Mouse (Mus musculus) layer of hippocampus, postnatal 10 days (tissue): ENCODE results near the gene Gm17304. TPM values are rescaled to one million over a fixed set of nuclear protein-coding genes. Genes with fewer than 3 reads are reported as not detected.

Experiments used
- DNase-seq, 2 experiments: peaks; one replicate each; pipeline ENCODE4 v3.0.0; 2021; ENCODE audit warnings: low spot score in 2 of 2
- total RNA-seq, 2 experiments: library from RNA; stranded (reverse); gene quantifications; 2 replicates each; pipeline ENCODE4 v1.2.3; 2021

Gene Gm17304
- total RNA-seq, 2 experiments from 2014 or later, result not detected

DNA sequence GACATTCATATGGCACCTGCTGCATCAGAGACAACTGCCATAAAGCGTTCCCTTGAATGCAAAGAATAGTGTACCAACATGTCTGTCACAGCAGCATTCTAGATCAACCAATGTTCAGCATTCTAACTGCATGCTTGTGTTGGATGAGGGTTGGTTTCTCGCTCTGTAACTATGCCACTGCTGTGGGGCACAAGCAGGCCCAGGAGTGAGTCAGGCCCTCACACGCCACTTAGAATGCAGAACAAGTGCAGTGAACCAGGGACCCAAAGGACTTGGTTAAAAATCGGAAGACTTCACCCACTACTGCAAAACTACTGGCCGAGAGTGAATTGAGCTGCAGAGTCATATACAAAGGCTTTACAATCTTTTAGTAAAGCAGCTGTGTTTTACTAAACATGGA lies 13.3 kb downstream of the Gm17304 start:
- DNase-seq, result no peak

DNA sequence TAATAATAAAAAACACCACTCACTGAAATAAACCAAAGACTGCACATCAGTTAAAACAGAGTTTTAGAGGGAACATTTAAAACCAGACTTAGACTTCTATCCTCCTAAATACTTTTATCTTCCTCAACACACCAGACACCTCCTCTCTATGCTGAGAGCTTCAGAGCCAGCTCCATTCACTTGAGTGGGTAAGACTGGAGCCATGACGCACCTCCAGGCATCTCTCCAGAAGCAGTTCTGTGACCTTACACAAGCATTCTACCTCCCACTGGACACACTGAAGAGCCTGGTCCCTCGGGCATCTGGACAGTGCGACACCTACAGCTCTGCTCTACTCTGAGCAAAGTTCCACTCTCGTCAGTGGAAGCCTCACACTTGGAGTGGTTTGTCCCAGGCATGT lies 14.4 kb downstream of the Gm17304 start:
- DNase-seq, result no peak

- no peak for DNase-seq
These were observed 19.7 kb downstream of the Gm17304 start for GRCm38 (mm10) chr5:106628369-106629149.

DNA sequence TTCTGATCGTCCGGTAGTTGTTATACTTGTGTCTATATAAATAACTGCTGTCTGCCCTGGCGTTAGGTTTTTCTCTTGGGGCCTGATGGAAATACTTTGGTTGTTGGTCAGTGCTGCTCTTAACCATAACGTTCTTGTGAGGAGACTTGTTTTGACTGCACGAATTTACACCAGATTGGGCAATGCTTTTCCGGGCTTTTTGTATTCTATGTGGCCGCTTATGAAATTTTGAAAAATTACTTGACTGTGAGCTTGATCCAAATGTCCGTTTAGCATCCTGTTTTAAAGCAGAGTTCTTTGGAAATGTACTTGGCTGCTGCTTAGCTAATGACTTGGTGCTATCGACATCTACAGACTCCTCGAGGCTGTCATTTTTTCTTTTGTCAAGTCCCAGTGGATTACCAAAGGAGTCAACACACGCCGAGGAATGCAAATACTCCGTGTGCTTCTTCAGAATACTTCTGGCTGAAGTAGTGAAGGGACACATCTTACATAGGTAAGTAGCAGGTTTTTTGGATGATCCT lies 27.6 kb downstream of the Gm17304 start:
- no peak for DNase-seq

- DNase-seq, result no peak
These were observed 30.7 kb downstream of the Gm17304 start for GRCm38 (mm10) chr5:106639627-106640026.

- DNase-seq, result no peak
These were observed 31.4 kb downstream of the Gm17304 start for GRCm38 (mm10) chr5:106640235-106640809.

DNA sequence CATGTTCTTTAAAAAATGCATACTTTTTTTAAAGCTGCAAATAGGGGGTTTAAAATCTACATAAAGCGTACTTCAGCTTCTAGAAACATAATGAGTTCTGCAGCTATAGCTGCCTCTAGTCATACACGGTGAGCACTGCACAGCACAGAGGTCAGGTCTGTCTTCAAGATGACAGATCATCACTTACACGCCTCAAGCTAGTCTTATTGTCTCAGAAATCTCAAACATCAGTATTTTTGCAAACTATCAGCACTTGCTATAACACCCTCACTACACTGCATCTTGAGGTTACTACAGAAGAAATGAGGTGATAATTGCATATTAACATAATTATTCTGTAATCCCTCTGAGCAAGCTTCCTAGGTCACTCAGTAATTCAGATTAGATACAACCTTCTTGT lies 33.0 kb downstream of the Gm17304 start:
- no peak for DNase-seq

DNA sequence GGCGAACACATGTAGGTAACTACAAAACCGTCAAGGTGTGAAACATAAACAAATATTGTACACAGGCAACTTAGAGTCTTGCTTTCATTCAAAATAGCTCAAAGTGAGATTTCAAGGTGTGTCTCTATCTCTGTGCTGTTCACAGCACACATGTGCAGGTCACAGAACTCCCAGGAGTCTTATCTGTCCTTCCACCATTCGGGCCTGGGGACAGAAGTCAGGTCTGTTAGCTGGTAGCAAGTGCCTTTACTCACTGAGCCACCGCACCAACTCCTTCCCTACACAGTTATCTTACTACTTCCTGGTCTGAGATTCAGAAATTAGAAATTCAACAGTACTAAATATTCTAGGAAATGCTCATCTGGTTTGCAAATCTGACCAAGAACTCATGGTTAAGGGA lies 34.5 kb downstream of the Gm17304 start:
- DNase-seq, result no peak

GRCm38 (mm10) chr5:106649441-106649840 lies 40.5 kb downstream of the Gm17304 start:
- DNase-seq, result no peak

- DNase-seq, result no peak
These were observed 41.1 kb downstream of the Gm17304 start for GRCm38 (mm10) chr5:106649995-106650394.

DNA sequence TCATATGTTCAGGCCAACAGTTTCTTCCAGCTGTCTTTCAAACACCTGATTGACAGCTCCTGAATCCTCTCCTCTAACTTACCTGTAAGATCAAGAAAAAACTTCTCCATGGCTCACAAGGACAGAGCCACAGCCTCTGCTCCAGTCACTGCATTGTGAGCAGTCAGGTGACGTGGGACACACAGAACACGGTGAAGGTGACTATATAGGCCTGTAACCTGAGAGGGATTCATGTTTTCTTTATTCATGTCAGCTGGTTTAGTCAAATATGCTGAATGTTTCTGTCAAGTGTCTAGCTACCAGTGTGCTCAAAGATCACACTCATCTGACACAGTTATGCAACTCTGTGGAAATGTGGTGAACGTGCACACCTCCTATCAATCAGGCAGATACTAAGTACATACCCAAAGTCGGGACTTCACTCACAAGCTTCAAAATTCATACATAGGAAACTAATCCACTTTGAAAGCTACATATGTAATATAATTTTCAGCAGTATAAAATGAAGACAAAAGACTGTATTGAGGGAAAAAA lies 43.4 kb downstream of the Gm17304 start:
- no peak for DNase-seq

- no peak for DNase-seq
These were observed 44.0 kb downstream of the Gm17304 start for GRCm38 (mm10) chr5:106652790-106653328.

Other genes with a start within 250 kb of the Gm17304 start
- gene Barhl2, start 150.9 kb upstream of the Gm17304 start, total RNA-seq, result under 1 TPM; 0.46 to 0.51 TPM
- 10 to 100 TPM; 84.2 to 87.7 TPM for gene Zfp644, start 88.2 kb downstream of the Gm17304 start, total RNA-seq